Mouse (Mus musculus) thymus, adult 2 months (tissue): Measurements from ENCODE around the gene Gm21663. TPM values are rescaled to one million over a fixed set of nuclear protein-coding genes. Genes with fewer than 3 reads are reported as not detected.

ENCODE experiments used
- DNase-seq: peaks from one replicate; pipeline ENCODE4 v3.0.0; 2021
- H3K27ac ChIP-seq: fragments of 200-500 bp; 2 replicates; pipeline ENCODE4 v1.5.1; 2012; ENCODE audit warnings: low read length, control low read depth; ENCODE audit not compliant: control insufficient read depth, insufficient read depth
- H3K27me3 ChIP-seq: fragments of 200-500 bp; 2 replicates; pipeline ENCODE4 v1.6.1; 2012; ENCODE audit warnings: mild to moderate bottlenecking, low read length, moderate library complexity, mixed read lengths; ENCODE audit not compliant: control insufficient read depth, insufficient read depth
- H3K36me3 ChIP-seq: fragments of 200-500 bp; 2 replicates; pipeline ENCODE4 v1.6.1; 2012; ENCODE audit warnings: mild to moderate bottlenecking, low read length, moderate library complexity; ENCODE audit not compliant: control insufficient read depth, insufficient read depth
- H3K4me1 ChIP-seq: fragments of 200-500 bp; replicated peaks from 2 replicates; pipeline ENCODE4 v1.6.1; 2012; ENCODE audit warnings: low read length; ENCODE audit not compliant: control insufficient read depth, insufficient read depth
- H3K4me3 ChIP-seq: fragments of 200-500 bp; 2 replicates; pipeline ENCODE4 v1.5.1; 2012; ENCODE audit warnings: mild to moderate bottlenecking, low read length, control low read depth, moderate library complexity; ENCODE audit not compliant: control insufficient read depth, insufficient read depth
- CTCF ChIP-seq: fragments of 200-500 bp; IDR thresholded peaks from 2 replicates; pipeline ENCODE4 v1.5.1; 2012; ENCODE audit warnings: mild to moderate bottlenecking, control low read depth, low read length, moderate library complexity, borderline replicate concordance; ENCODE audit not compliant: control insufficient read depth, poor library complexity, insufficient read depth; ENCODE audit errors: extremely low read depth
- POLR2A ChIP-seq: fragments of 200-500 bp; IDR thresholded peaks from 2 replicates; pipeline ENCODE4 v1.6.1; 2012; ENCODE audit warnings: mild to moderate bottlenecking, low read length, control low read depth, moderate library complexity; ENCODE audit not compliant: control insufficient read depth, poor library complexity, insufficient read depth; ENCODE audit errors: extremely low read depth
- WGBS: fragments of 180-500 bp; shearing (Covaris S2); methylation state at CpG from one replicate; pipeline ENCODE4 v1.1.7; 2018; 5-methylcytosine and 5-hydroxymethylcytosine counted together
- polyA plus RNA-seq: library from polyadenylated mRNA; depleted of rRNA; stranded (reverse); fragments of >200 nt; gene quantifications from 2 replicates; pipeline ENCODE4 v1.2.3, GENCODE M21; 2012; rRNA removed

Gene Gm21663
- polyA plus RNA-seq, 1 experiment, result not detected

DNA sequence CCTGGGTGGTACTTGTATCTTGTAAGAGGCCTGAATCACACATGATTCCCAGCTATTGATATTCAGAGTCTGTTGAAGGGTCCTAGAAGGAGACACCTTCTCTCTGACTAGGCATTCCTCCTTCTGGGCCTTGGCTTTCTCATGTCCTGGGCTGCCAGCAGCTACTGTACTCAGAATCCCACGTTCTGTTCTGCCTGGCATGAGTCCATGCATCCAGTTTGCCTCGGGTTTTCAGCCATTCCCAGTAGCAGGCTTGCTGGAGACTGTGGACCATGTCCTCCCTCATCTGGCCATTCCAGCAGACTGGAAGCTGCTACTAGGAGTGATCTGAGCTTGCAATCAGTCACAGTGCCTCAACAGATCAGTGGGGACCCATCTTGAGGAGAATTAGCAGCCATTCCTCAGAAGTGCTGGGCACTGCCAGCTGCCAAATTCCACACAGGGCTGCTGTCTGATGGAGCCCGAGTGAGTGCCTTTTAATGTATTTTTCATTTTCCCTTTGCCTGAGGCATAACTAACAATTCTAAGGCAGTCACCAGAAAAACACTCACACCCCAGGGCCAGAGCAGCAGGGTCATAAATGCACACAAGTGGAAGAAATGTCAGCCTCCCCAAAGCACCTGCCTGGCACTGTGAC is 52.3 kb downstream of the Gm21663 start:
- Histone ChIP-seq H3K27ac (no peak overlapping the region), H3K36me3 (no peaks in the 10 kb centered on the region), H3K27me3 (no peaks in the 10 kb centered on the region), H3K4me3 (no peak overlapping the region), H3K4me1 (no peaks in the 10 kb centered on the region)
- TF ChIP-seq CTCF (no peak), POLR2A (no peak)
- no peak for DNase-seq
- 58% methylated on average over 3 of the region's 3 CpGs for whole genome bisulfite sequencing

GRCm38 (mm10) chr5:25886708-25887107 is 55.5 kb downstream of the Gm21663 start:
- no peak for TF ChIP-seq POLR2A
- Histone ChIP-seq H3K27ac (no peak overlapping the region), H3K4me1 (no peaks in the 10 kb centered on the region), H3K27me3 (no peaks in the 10 kb centered on the region), H3K4me3 (no peak overlapping the region), H3K36me3 (no peaks in the 10 kb centered on the region)
- DNase-seq, result no peak
- WGBS, result 90% methylated on average over 3 of the region's 3 CpGs

Other genes with a start within 250 kb of the Gm21663 start
- 10.6 and 12.8 TPM in 2 replicates for gene Xrcc2, start 236.6 kb downstream of the Gm21663 start, polyA plus RNA-seq
- gene Actr3b, start 182.4 kb downstream of the Gm21663 start, polyA plus RNA-seq, result 0.43 and 1.7 TPM in 2 replicates
- not detected in 2 replicates for gene Gm21671, start 12.0 kb upstream of the Gm21663 start, polyA plus RNA-seq
- gene Gm21680, start 30.3 kb upstream of the Gm21663 start, polyA plus RNA-seq, result not detected in 2 replicates
- gene Gm21698, start 46.3 kb upstream of the Gm21663 start, polyA plus RNA-seq, result 0.03 TPM in 1 of 2 replicates, not detected in the other
- not detected in 2 replicates for gene Gm1979, start 62.4 kb upstream of the Gm21663 start, polyA plus RNA-seq
- gene Gm5862, start 80.5 kb upstream of the Gm21663 start, polyA plus RNA-seq, result not detected in 2 replicates
- gene Speer4a, start 97.2 kb upstream of the Gm21663 start, polyA plus RNA-seq, result not detected in 2 replicates
- not detected in 2 replicates for gene Gm7347, start 116.2 kb upstream of the Gm21663 start, polyA plus RNA-seq
- gene Gm10471, start 146.9 kb upstream of the Gm21663 start, polyA plus RNA-seq, result not detected in 2 replicates
- 0.03 TPM in 1 of 2 replicates, not detected in the other for gene 5031410I06Rik, start 163.0 kb upstream of the Gm21663 start, polyA plus RNA-seq
- not detected in 2 replicates for gene Gm10220, start 179.0 kb upstream of the Gm21663 start, polyA plus RNA-seq